Mouse (Mus musculus): ENCODE results near the gene Nipa1.

The Nipa1 gene

GRCm38 (mm10) chr7:56010318-56011017 is 9.3 kb downstream of the Nipa1 start:
- no peak for DNase-seq

DNA sequence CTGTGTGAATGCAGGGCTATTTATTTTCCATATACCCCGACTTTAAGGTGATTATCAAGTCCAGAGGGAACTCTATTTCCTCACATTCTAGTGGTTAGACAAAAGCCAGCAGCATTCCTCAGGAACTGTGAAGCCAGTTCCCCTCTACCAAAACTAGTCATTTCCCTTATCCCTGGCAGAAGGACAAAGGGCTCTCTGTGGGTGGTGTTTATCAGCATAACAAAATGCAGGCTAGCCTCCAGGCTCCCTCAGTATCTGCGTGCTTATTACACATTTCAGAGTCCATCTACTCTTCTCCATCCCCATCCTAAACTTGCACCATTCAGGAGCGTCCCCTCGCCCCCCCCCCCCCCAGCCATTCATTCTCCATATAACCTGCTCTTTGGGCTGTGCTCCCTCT is 20.8 kb downstream of the Nipa1 start:
- DNase-seq = no peak

DNA sequence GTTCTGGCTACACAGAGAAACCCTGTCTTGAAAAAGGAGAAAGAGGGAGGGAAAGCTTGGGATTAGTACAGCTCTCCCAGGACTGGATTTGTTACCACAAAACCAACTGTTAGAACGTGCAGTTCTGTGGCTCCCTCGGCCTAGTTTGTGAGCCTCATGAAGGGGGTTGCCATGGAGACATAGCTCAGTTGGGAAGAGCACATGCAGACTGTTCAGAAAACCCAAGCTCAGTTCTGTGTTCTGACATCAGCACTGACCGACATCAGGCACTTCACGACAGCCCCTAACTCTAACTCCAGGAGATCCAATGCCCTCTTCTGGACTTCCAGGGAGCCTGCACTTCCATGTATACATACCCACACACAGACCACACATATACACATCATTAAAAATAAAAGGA is 24.7 kb downstream of the Nipa1 start:
- no peak for DNase-seq

- DNase-seq = no peak
Measured at GRCm38 (mm10) chr7:55991858-55992257, 27.9 kb downstream of the Nipa1 start.

DNA sequence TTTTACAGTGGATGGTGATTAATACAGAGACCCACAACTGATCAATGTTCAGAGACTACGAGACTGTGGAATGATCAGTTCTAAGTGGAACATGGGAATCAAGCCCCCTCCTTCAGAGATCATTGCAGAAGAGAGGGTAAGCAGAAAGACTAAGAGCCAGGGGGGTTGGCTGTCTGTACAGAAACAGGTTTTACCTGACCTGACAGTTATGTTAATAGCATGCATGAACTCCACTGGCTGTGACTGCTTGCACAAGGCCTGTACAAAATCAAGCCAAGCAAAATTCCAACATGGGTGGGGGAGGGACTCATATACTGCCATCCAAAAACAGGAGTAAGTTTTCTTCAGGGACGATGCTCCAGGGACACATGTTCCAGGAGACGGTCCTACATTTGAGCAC is 28.6 kb downstream of the Nipa1 start:
- no peak for DNase-seq

DNA sequence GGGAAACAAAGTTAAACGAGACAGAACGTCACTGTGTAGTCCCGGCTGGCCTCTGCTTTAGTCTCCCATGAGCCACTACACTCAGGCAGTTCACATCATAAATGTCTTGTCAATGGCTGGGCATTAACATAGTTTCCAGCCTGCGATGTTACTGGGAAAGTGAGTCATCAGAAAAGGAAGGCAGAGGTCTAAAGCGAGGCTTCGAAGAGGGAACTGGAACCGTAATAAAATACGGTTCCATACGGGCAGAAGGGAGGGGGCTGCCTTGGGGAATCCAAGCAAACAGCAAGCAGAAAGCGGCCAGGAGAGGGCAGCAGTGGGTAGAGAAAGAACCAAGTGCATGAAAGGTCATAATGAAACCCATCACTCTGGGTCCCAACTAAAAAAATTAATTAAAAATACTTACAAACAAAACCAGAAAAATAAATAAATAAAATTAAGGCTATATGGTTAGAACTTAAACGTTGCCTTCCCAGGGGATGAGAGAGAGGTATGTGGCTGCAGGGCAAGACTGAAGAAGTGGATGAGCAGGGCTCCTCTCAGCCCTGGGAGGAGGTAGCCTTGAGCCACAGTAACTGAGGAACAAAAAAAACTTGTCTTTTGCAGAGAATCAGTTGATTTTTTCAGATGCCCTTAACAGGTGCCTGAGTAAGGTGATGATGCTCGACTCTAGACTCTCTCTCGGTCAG is 33.1 kb downstream of the Nipa1 start:
- DNase-seq = peak; percentile 81 to 84

- no peak for DNase-seq
Measured at GRCm38 (mm10) chr7:55984754-55985153, 35.0 kb downstream of the Nipa1 start.

GRCm38 (mm10) chr7:55983107-55983506 is 36.6 kb downstream of the Nipa1 start:
- DNase-seq = no peak

- no peak for DNase-seq
Measured at GRCm38 (mm10) chr7:55982010-55982700, 37.6 kb downstream of the Nipa1 start.

DNA sequence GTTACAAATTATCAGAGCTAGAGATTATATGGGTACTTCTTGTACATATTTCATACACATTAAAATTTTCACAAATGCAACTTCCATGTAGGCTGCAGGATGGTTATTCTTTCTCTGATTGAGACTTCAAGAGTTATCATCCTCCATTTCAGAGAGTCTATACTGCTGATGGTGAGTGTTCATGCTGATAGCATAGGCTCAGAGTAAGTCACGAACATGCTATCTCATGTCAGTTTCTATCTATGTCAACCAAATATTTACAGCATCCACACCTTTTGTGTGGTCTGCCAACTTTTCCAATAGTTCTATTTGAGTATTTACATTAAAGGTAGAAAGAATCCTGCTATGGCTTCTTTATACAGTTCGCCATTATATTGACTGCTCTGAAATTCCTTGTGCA is 38.2 kb downstream of the Nipa1 start:
- no peak for DNase-seq

GRCm38 (mm10) chr7:55974429-55974828 is 45.3 kb downstream of the Nipa1 start:
- no peak for DNase-seq

DNA sequence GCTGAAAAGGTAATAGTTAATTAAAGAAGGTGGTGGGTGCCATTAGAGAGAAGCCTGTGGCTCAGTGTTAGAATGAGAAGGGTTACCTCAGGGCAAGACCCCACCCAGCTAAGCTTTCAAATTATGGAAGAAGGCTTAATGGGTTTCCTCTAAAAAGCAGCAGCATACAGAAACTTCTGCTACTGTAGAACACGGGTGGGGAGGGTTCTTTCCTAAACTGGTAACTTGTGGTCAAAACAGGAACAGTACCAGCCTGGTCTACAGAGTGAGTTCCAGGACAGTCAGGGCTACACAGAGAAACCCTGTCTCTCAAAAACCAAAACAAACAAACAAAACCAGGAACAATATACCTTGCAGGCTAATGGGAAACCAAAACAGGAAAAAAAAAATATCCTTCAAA is 50.3 kb downstream of the Nipa1 start:
- no peak for DNase-seq

DNA sequence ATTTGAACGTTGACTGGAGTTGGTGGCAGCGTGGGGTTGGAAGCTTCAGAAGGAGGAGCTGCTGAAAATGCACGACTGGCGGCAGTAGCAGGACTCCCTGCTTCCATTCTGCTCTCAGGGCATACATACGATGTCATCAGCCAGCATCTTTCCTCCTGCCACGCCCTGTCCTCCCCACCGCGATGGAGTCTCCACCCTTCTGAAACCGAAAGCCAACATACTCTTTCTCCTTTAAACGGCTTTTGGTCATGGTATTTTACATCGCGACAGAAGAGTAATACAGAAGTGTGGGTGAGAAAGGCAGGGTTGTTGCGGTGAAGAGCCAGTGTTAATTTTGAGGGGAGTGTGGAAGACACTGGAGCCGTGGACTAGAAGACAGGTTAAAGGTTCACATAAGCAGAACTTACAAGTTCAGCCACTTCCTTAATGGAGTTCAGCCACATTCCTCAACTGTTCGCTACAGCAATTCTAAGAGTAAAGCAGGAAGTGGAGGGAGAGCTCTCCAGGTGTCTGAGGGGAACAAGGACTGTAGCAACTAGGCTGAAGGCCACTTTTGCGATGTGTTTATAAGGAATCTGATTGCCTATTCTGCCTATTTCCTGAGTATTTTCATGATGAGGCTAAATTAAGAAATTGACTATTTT is 51.4 kb downstream of the Nipa1 start:
- DNase-seq = peak in 1 of 2 experiments; percentile 17

- DNase-seq = no peak
Measured at GRCm38 (mm10) chr7:55966866-55967460, 52.8 kb downstream of the Nipa1 start.

DNA sequence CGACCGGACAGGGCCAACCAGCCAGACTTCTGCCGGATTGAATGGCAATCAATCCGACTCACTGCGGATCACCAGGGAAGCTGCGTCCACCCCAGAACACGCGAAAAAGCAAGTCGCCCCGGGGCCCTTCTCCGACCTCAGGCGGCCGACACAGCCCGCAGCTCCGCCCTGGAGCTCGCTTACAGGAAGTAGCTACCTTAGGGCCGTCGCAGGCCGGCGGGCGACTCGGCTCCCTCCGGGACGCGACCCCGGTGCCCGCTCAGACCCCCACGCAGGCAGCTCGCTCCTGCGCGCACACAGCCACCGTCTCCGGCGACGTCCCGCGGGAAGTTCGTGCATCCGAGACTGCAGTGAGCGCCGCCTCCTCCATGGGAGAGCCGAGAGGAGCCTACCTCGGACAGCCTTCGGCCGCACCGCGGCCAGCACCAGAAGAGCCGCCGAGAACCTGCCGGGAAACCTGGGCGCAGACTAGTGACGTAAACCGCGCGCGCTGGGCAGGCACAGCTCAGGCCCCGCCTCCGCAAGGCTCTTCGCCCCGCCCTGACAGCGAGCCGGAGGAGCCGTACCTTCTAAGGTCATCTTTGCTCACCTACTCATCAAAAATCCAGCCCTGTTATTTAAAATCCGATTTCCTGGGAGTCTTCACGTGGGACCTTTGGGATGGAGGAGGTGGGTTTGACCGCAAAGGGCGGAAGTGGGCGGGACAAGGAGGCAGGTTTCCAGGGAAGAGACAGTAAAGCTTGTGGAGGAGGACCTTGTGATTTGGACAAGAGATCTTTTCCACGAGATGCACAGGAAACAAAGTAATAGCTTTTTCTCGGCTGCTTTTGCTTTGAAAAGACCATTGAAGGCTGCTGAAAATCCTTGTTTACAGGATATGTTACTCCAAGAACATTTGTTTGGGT is 57.5 kb downstream of the Nipa1 start, which contains the start of gene Nipa2:
TSS of gene Nipa2 (minus strand) at position 473 of the 905 bp plus-strand sequence.
- DNase-seq = peak; percentile 94 to 95

DNA sequence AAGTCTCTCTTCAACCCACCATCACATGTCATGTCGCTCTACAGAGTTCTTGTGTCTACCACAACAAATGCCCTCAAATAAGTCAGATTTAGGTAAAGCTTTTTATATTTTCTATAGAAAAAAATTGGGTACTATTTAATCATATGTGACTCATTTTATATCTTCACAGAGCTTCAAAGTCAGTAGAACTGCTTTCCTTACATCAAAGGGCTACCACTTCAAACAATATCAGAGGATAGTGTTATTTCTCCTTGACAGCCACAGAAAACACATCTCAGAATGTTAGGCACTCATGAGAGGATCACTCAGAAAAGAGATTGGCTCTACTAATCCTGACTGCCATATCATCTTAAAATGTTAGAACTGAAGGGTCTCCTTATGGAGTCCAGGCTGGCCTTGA is 59.2 kb downstream of the Nipa1 start:
- no peak for DNase-seq

DNA sequence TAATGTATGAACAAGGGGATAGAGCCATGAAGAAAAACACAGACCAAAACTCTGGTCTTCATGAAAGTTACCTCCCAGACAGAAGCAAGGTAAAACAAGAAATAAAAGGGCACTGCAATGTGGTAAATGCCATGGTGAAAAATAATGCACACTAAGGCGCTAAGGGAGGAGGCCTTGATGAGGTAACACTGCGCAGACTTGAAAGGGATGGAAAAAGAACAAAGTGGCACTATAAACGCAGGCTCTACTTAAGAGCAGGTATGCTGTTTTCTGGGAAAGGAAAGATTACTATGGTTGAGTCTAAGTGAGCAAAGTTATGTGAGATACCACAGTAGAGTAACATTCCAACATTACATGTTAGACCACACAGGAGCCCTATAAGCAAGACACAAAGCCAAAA is 60.0 kb downstream of the Nipa1 start:
- DNase-seq = no peak

- DNase-seq = no peak
Measured at GRCm38 (mm10) chr7:55957916-55958315, 61.8 kb downstream of the Nipa1 start.

- DNase-seq = no peak
Measured at GRCm38 (mm10) chr7:55957178-55957577, 62.6 kb downstream of the Nipa1 start.

DNA sequence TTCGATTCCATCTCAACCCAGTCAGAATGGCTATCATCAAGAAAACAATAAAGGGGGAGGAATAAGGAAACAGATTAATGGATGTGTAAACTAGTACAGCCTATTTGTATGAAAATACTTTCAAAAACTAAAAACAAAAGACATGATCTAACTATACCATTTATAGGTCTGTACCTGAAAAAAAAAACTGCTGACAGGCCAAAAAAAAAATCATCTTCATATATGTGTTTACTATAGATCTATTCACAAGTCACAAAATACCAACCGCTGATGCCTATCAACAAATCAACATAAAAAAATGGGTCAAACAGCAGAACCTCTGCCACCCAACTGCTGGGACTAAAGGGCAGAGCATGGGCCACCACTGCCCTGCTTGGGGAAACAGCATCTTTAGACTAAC is 63.7 kb downstream of the Nipa1 start:
- no peak for DNase-seq

DNA sequence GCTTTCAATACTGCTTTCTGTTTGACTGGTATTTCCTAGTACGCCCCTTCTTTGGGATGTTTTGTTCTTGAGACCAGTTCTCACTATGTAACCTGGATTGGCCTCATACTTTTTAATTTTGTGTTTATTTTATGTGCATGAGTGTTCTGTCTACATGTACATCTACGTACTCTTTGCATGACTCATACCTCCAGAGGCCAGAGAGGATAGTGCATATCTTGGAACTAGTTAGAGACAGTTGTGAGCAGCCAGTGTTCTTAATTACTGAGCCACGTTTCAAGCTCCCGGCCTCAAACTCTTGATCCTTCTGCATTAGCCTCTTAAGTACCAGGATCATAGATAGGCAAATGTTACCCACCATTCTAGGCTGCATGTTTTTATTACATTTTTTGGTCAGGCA is 81.4 kb downstream of the Nipa1 start:
- DNase-seq = no peak

GRCm38 (mm10) chr7:55935025-55935424 is 84.7 kb downstream of the Nipa1 start:
- no peak for DNase-seq
